Mouse (Mus musculus) liver, embryonic 14.5 days (tissue): Measurements from ENCODE around the gene Vamp1.

Experiments used
- CTCF ChIP-seq: IDR thresholded peaks from 2 replicates; pipeline ENCODE4 v1.5.1; 2016; ENCODE audit warnings: antibody characterized with exemption, low read depth, control low read depth
- EP300 ChIP-seq: IDR thresholded peaks from 2 replicates; pipeline ENCODE4 v1.6.1; 2016; ENCODE audit warnings: antibody characterized with exemption, low read depth

DNA sequence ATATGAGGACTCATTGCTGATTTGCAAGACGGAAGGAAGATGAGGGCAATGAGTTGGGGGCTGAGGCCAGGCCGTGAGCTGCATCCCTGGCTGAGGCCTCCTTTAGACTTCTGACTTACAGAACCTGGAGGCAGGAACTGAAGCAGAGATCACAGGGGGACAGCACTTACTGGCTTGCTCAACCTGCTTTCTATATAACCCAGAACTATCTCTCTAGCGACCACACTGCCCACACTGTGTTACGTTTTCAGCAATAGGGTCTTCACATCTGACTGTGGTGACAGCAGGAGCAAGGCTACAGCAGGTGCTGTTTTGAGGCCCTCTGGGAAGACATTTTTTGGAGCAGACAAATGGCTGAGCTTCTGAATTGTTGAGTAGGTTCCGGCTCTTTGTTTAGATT, 25.3 kb downstream of the Vamp1 start:
- TF ChIP-seq CTCF = no peak
- TF ChIP-seq EP300 = no peak
